In the genomic region with DNA sequence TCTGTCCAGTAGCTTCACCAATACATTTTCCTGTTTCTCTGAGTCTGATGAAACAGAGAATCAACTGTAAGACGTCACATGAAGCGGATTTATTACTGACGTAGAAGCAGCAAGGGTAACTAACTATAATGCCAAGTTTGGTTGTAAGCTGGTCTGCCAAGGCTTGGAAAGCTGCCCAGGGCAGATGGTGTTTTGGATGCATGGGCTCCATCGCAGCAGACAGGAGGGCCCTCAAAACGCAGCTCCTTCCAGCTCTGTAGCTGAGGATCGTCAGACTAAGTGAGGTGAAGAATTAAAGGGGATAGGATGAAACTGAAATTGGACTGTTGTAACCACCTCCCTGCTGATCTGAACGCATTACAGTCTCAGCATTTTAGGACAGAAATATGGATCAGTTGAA, we compare ENCODE assay signal across 12 mouse cellular contexts.
DNase-seq lines count a peak whose midpoint lies in the region; ATAC-seq and TF ChIP-seq lines count a peak whose summit lies in the region.
"Had no signal": no experiment of that assay in that cellular context is flagged by ENCODE, and none has a peak within 500 bp of the region (broad histone marks: within the 10 kb centered on the region; RNA-seq: fewer than 3 reads in every experiment).

No protein-coding gene starts in this region.

- 75% methylated on average over 7 of the region's 7 CpGs for WGBS in intestine, embryonic 15.5 days

- no peaks in the 10 kb centered on the region for H3K27me3 ChIP-seq in intestine, embryonic 15.5 days (replicated peaks)
- H3K27me3 ChIP-seq: megakaryocyte, embryonic 14.5 days had no signal

- H3K9ac ChIP-seq in intestine, embryonic 15.5 days, result no peak overlapping the region

- ATAC-seq in intestine, embryonic 15.5 days, result no peak

- peak; percentile 25 for DNase-seq in adrenal gland, postnatal 25 days
- no peak for DNase-seq in adrenal gland, adult 8-10 months
- DNase-seq in cerebellum, adult 11-12 months, result peak; percentile 96
- peak; percentile 4 to 7 for DNase-seq in frontal cortex, postnatal 25 days (ENCODE audit: low spot score in 2 of 2)
- peak; percentile 13 to 19 for DNase-seq in left cerebral cortex, adult 2 months (ENCODE audit: extremely low spot score in 1 of 2, low spot score in 2 of 2)
- no peak for DNase-seq in thymus, adult 18-20 months
- no peak for DNase-seq in gastrocnemius, adult 8-10 months (ENCODE audit: low spot score in 2 of 2)
- DNase-seq: heart, adult 18-20 months; kidney, adult 18-20 months; liver had no signal

- intact Hi-C loops in left cerebral cortex, adult 2 months (cut with DNase I), result no loop called here

- H3K4me2 ChIP-seq in intestine, embryonic 15.5 days (replicated peaks), result no peak overlapping the region

- H3K4me3 ChIP-seq in left cerebral cortex, adult 2 months, result no peak overlapping the region
- H3K4me3 ChIP-seq in intestine, embryonic 15.5 days (replicated peaks), result no peak overlapping the region
- H3K4me3 ChIP-seq: megakaryocyte, embryonic 14.5 days had no signal

- no peaks in the 10 kb centered on the region for H3K36me3 ChIP-seq in intestine, embryonic 15.5 days

- H3K27ac ChIP-seq in left cerebral cortex, adult 2 months, result no peak overlapping the region
- H3K27ac ChIP-seq in intestine, embryonic 15.5 days, result no peak overlapping the region

- TF ChIP-seq CTCF in left cerebral cortex, adult 2 months (IDR thresholded peaks at IDR 0.05), result no peak

- no peaks in the 10 kb centered on the region for H3K9me3 ChIP-seq in intestine, embryonic 15.5 days
- H3K9me3 ChIP-seq: megakaryocyte, embryonic 14.5 days had no signal

- no peaks in the 10 kb centered on the region for H3K4me1 ChIP-seq in intestine, embryonic 15.5 days (replicated peaks)
- H3K4me1 ChIP-seq: megakaryocyte, embryonic 14.5 days had no signal

Comparison
In these comparisons a context has a peak if more than half of its experiments do, and no peak if none do; other contexts are left out.
1. DNase-seq: peak in adrenal gland, postnatal 25 days (single experiment), cerebellum, adult 11-12 months (single experiment), frontal cortex, postnatal 25 days (2 of 2) and left cerebral cortex, adult 2 months (2 of 2); none in adrenal gland, adult 8-10 months (single experiment), thymus, adult 18-20 months (0 of 2) and gastrocnemius, adult 8-10 months (0 of 2).